In the genomic region with DNA sequence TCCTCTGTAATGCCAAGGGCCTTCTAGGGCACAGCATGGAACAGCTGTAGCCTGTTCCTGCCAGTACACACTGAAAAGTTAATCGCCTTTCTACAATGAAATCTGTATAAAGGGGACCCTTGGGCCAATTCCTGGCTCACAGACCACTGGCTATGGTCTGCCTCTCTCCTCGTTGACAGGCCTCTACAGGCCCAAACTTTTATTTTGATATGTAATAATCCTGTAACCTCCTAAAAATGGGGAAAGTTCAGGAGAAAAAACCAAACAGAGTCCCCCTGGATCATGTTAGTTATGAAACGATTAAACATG, we compare ENCODE assay signal across 1 mouse cellular context.
TF ChIP-seq lines count a peak whose summit lies in the region.

No protein-coding gene starts in this region.

TF ChIP-seq in CH12.LX, 34 proteins besides CTCF, POLR2A, EP300 and RAD21 (continued from another document):
- no peak for TF ChIP-seq UBTF (IDR thresholded peaks at IDR 0.05; ENCODE audit: low read depth, low read length)
- no peak for TF ChIP-seq MXI1 (IDR thresholded peaks at IDR 0.05; ENCODE audit: low read depth, low read length)
- TF ChIP-seq ELF1 (IDR thresholded peaks at IDR 0.05; ENCODE audit: low read depth, low read length) = no peak
- no peak for TF ChIP-seq HCFC1 (IDR thresholded peaks at IDR 0.05; ENCODE audit: low read depth, low read length)
- TF ChIP-seq MAX (IDR thresholded peaks at IDR 0.05; ENCODE audit: low read length) = no peak
- TF ChIP-seq MAZ (IDR thresholded peaks at IDR 0.05; ENCODE audit: low read depth, low read length) = no peak
- no peak for TF ChIP-seq TCF12 (IDR thresholded peaks at IDR 0.05; ENCODE audit: low read depth, low read length)
- no peak for TF ChIP-seq MYC (IDR thresholded peaks at IDR 0.05; ENCODE audit: low read depth, low read length)
- TF ChIP-seq ZMIZ1 (IDR thresholded peaks at IDR 0.05; ENCODE audit: low read depth, low read length) = no peak
- no peak for TF ChIP-seq POLR2AphosphoS2 (IDR thresholded peaks at IDR 0.05; ENCODE audit: low read depth, low read length)
- no peak for TF ChIP-seq ZNF384 (IDR thresholded peaks at IDR 0.05; ENCODE audit: low read depth, low read length)
- no peak for TF ChIP-seq MAFK (IDR thresholded peaks at IDR 0.05; ENCODE audit: insufficient replicate concordance, low read length)
- TF ChIP-seq NRF1 (IDR thresholded peaks at IDR 0.05; ENCODE audit: low read depth, low read length) = no peak
- TF ChIP-seq ETS1 (conservative IDR thresholded peaks at IDR 0.05; ENCODE audit: low read depth, low read length) = no peak
- TF ChIP-seq GABPA (IDR thresholded peaks at IDR 0.05; ENCODE audit: insufficient replicate concordance, low read depth, low read length) = no peak
- TF ChIP-seq RCOR1 (conservative IDR thresholded peaks at IDR 0.05; ENCODE audit: low read depth, low read length) = no peak
